Mouse (Mus musculus): ENCODE data around the gene Rnf216.

DNA sequence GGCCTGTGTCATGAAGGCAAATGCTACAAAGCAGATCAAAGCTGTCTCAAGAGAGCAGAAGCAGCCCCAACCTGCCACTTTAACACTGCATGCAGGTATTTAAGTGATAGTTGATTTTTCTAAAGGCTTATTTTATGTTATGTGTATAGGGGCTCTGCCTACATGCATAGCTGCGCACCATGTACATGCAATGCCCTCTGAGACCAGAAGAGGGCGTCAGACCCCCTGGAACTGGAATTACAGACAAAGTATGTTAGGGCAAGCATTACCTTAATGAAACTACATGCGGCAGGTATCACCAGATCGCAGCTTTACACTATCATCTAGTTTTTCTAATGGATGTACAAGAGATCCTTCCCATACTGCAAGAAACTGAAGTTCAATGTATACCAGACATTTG lies 27.9 kb downstream of the Rnf216 start:
- TF ChIP-seq GATA1 (IDR thresholded peaks at IDR 0.05; ENCODE audit: borderline replicate concordance, low read length): no peak
- TF ChIP-seq FLI1 (IDR thresholded peaks at IDR 0.05; ENCODE audit: low read length): no peak

All from megakaryocyte, embryonic 14.5 days (primary cell).